Mouse (Mus musculus) mouse trophoblast stem cell (cell line): ENCODE data around the gene P3h2.

Source experiments
- in situ Hi-C, 2 experiments: fragments of 300-500 bp; cut with MseI, MboI; formaldehyde crosslinking; loops; 2 replicates in 1 of 2; 3 replicates in 1 of 2; pipeline ENCODE4 v1.15.1; 2025

The P3h2 gene

DNA sequence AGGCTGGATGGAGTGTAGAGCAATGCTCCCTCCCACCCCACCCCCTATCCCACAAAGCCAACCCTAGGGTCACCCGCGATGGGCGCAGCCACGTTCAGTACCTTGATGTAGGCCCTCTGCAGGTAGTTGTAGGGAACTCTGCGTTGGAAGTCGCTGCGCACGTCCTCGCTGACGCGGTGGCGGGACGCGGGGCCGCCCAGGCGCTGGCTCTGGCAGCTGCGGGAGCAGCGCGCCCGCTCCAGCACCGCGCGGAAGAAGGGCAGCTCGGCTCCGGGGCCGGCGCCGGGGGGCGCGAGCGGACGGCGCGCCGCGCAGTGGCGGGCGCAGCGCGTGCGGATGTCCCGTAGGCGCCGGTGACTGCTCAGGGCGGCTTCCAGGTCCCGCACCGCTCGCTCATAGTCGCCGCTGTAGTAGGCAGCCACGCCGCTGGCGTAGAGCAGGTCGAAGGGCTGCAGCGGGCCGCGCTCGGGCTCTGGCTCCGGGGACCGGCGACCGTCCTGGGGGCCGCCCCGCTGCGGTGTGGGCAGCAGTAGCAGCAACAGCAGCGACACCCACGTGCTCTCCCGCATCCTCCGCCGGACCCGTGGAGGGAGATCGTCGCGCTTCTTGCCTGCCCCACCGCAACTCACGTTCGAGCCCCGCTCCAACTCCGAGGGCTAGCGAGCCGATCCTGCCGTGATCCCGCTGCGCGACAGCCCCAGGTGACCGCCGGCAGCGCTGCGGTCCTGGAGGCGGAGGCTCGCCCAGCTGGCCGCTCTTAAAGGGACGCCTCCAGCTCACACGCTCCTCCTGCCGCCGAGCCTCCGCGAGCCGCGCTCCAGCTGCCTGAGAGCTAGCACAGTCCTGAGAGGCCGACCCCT is at the start of gene P3h2:
Gene P3h2 (minus strand): TSS at position 670 of the 860 bp plus-strand sequence.
- in situ Hi-C loops = no loop called here

DNA sequence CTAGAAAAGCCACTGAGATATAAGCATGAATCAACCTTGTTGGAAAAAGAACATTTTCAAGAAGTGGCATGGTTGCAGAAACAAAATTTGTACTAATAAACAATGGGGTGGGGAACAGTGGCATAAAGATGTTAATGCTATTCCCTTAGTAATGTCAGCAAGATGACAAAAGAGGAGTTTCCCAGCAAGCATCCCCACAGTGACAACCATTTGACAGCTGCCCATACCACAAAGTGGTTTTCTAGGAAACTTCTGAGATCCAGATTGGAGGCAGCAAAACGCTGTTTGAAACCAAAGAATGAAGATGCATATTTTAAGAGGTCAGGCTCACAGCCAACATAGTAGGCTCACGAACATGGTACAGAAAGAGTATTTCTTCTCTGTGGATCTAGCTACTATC is 46.7 kb upstream of the P3h2 start:
- in situ Hi-C loops = no loop called here

DNA sequence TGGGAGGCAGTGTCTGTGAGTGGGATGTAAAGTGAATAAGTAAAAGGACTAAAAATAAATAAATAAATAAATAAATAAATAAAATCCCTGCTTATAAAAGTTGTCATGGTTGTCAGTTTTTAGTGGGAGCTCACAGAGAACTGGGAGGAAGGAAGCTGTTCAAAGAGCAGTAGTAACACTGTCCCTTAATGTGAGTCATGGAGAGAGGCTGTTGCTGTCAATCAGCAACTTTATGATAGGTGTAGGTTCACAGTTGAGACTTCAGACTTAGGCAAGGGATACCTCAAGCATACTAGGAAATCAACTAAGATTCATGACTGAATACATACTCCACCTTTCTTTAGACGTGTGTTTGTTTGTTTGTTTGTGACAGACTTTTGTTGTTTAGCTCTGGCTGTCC is 45.4 kb upstream of the P3h2 start:
- in situ Hi-C loops = no loop called here

DNA sequence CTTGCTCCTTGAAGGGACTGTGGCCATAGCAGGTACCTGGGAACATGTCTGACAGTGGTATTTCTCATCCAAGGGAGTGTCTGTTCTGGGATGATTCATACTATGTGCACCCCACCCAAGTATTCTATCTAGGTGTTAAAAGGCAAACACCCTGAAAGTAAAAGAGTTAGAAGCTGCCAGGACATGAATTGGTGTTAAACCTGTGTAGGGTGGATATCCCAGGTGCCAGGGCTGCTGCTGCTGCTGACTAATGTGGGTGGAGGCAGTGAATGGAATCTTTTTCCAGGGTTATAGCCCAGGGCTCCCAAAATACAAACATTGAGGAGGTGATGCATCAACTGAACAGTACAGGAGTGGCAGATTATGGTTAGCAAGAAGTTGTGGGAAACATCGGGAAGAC is 41.3 kb upstream of the P3h2 start:
- in situ Hi-C loops = no loop called here

DNA sequence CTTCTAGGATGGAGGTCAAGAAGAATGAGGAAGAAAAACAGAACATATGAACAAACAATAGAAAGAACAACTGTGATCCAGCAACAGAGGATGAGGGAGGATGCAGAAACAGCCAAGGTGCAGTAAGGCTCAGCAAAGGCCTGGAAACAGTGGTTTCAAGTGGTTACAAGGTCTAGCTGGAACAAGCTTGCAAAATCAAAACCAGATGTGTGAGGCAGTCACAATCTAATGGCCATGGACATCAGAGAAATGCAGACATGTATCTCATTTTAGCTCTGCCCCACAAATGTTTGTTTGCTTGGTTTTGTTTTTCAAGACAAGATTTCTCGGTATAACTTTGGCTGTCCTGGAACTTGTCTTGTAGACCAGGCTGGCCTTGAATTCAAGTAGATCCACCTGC is 25.5 kb upstream of the P3h2 start:
- in situ Hi-C loops = no loop called here

DNA sequence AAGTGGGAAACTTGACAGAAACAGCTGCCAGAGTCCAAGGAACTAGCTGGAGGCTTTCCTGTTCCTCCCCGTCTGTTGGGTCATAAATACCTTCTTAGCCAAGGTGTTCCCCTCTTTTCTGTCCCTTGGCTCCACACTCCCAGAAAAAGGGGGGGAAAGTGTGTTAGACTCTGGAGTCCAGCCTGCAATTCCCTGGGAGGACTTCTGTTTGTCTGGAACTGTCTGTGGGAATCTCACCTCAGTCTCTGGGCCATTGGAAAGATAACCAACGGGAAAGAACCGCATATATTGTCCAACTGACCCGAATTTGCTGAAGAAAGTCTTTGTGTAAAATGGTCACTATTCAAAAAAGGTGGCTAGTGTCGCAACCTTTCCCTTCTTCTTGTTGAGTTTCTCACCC is 1.0 kb upstream of the P3h2 start:
- in situ Hi-C loops = no loop called here

DNA sequence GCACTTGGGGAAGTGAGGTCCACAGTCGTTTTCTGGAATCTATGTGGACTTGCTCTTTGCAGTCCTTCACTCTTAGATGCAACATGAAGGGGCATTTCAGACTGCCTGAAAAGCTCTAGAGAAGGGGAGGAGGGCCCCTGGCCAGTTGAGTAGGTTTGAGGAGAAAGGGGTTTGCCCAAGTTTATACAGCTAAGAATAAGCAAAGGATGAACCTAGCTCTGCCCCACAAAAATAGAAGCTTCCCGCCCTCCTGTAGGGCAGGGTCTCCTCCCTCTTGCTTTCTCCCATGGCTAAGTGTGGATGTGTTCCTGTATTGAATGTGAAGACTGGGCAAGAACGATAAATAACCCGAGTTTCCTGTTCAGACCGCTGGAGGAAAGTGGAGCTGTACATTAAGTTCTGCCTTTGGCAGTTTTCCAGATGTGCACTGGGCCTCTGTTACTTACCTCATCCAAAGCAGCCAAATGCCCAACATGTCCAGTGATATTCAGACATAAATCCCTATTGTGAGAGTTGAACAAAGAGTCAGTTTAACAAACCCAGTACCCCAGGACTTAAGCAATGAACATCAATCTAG is 545 bp upstream of the P3h2 start:
- in situ Hi-C loops = no loop called here

DNA sequence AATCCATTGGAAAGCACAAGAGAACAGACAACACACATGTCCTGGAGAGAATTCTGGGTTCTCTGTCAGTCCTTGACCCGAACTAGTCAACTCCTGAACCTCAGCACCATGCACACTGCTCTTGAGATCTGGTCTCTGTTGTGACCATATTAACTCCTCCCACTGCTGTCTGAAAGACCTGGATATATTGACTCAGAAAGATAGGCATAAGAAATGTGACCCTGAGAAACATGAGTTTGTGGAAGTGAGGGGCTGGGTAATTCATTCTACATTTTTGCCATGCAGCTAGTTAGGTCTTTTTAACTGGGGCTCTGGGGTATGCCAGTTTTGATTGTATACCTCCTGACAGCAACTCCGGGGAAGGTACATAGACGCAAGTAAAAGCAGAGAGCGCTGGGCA is 1.3 kb downstream of the P3h2 start:
- in situ Hi-C loops = no loop called here

DNA sequence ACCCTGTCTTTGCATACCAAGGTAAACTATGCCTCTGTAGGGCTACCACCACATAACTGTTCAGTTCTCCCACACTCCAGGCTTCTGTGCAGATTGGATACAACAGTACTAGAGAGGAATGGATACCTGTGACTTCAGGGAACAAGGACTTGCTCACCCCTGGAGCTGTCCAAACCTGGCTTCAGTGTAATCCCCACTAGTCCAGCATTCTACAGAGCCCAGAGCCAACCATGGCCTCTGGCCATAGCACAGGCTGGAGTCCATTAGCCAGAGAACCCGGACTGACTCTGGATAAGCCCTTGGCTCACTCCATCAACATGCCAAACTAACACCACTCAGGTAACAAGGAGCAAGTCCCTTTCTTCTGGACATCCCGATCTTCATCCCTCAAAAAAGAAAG is 2.7 kb downstream of the P3h2 start:
- in situ Hi-C loops = no loop called here

DNA sequence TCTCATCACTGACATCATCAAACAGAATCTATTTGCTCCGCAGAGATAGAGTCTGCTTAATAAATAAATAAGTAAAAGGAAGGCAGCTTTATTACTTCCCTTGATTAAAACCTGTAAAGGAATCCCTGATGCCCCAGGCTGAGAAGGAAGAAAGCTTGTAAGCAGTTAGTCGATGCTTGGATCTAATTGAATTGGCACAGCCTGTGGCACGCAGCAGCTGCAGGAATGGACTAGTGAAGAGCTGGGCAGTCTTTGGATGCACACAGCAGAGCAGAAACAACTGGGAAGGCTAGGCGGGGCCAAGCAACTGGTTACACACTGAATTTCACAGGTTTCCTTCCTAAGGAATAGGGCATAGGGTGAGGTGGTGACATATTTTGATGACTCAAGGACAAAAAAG is 5.4 kb downstream of the P3h2 start:
- in situ Hi-C loops = no loop called here

DNA sequence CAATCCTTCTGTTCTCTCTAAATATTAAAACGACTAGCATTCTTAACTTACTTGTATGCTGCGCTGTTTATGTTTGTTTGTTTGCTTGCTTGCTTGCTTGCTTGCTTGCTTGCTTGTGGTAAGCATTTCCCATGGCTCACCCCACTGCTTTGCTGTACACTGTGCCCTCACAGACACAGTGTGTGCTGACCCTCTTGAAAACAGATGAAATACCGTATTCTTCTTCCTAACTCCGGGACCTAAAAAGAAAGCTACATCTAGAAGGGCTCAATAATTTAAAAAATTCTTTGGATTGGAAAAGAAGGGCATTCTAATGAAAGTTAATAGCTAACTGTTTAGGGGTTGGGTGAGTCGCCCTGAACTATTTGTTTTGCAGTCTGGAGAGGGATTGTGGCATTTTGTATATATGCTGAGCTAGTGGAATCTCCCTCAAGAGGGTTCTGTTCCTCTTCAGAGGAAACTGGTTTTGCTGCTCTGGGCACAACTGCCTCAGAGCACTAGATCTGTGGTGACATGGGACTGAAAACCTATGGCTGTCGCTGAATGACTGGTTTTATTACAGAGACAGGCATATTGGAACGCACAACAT is 9.8 kb downstream of the P3h2 start:
- in situ Hi-C loops = no loop called here

DNA sequence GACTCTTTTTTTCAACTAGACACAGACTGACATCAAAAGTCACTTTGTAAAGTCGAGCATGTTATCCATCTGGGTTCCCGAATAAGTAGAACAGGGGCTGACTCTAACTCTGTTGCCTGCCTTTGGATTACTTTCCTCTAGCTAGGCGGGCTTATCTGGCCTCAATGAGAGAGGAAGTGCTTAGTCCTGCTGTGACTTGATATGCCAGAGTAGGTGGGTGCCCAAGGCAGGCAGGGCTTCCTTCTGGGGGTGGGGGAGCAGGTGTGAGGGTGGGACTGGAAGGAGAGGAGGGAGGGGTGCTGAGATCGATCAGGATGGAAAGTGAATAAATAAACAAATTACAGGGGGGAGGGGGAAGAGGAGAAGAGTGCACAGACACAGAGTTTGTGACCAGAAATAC is 11.7 kb downstream of the P3h2 start:
- in situ Hi-C loops = no loop called here

DNA sequence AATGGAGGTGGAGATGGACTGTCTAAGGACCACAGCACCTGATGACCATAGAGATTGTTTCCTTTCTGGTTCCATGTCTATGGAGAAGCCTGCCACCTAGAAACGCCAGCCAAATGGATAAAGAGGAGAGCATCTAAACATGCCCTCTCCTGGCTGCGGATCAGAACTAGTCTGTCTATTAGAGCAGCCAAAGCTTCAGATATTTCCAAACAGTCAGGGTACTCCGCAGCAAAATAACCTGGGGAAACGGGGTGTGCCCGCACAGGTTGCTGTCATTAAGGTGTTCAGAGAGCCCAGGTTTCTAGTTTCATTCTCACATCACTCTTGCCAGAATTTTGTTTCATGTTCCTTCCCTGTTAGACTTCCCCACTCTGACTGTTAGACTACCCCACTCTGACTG is 16.6 kb downstream of the P3h2 start:
- in situ Hi-C loops = no loop called here

DNA sequence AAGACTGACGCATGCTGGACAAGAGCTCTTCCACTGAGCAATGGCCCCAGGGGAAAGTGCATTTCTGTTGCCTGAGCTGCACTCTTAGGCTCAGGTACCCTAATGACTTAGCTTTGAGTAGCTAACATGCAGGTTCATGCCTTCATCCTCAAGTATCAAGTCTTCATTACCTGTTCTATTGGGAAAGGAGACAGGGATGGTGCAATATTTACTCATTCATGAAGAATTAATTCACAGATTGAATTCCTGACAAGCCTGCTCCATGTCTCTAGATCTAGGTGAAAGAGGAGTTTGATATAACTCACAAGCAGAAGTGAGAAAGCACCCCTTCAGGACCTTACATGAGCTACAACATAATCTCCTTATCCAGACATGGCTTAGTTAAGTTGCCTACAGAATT is 17.3 kb downstream of the P3h2 start:
- in situ Hi-C loops = no loop called here

DNA sequence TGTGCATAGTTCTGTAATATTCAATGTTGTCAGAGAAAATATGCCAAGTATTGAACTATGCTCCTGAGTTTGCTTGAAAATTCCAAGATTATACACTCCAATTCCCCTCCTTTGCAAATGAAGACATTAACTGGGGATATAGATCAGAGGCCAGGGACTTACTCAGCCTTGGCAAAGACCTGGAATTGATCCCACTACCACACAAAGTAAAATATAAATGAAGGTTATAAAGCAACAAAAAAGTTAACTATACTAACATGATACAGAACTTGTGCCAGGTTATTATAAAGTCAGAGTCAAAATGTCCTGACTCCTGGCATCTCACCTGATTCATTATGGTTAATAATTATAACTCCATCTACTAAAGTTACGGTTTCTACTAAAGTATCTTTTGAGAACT is 18.6 kb downstream of the P3h2 start:
- in situ Hi-C loops = no loop called here

DNA sequence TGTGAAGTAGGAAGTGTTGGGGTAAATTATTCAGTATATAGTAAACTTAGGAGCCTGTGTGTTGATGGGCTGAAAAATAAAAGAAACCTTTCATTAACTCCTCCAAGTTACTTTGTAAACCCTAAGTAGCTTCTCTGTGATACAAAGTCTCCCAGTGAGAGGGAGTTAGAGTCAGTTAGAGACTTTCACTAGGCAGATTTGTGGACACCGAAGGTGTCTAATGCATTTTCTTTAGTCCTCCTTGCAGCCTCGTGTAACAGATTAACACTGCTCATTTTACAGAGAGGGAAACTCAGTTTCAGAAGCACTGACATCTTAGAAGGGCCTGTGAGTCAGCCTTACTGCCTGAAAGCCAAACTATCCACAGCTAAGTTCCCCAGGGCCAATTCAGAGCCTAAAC is 20.4 kb downstream of the P3h2 start:
- in situ Hi-C loops = no loop called here

DNA sequence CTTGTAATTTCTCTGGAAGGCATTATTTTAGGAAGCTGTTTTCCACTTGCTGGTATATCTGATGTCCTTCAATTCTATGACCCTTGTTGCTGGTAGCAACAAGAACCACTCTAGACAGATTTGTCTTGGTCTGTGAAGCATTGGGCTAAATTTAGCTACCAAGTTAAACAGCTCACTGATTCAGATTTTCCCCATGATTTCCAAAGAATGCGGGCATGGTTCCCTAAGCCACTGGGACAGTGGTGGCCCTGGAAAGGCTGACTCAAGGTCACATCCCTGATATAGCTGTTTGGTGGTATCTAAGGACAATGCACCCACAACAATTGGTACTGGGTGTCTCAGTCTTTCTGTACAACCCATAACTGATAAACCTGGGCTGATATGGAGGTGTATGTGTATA is 22.8 kb downstream of the P3h2 start:
- in situ Hi-C loops = no loop called here

DNA sequence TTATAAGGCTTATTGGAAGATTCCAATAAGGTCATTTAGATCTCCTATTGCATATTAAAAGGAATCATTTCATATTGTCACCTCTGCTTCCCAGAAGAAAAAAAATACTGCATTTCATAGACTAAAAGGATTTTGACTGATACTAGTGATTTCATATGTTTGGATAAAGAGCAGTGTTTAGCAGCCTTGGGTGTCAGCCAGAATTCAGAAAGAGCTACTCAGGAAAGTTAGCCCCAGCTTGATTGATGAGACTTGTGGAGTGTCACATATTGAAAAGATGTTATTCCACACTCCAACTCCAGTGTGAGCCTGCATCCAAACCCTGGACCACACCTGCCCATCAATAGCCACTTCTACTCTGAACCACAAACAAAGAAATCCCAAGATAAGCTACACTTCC is 23.2 kb downstream of the P3h2 start:
- in situ Hi-C loops = no loop called here

DNA sequence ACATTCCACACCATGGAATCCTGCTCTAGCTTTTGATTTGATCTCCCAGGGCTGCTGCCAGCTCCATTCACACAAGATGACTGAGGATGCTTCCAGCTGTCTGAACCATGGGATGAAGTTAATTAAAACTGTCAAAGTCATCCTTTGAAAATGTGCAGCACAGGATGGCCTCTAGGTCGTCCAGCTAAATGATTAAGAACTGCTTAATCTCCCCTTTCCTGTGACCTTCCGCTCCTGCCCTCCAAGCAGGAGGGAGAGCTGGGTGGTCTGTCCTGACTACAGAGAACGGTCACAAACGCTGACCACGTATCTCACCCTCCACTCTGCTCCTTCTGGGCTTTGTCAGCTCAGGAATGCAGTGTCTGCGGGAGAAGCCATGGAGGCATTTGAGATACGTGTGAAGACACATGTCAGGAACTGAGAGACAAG is 26.6 kb downstream of the P3h2 start:
- in situ Hi-C loops = no loop called here

DNA sequence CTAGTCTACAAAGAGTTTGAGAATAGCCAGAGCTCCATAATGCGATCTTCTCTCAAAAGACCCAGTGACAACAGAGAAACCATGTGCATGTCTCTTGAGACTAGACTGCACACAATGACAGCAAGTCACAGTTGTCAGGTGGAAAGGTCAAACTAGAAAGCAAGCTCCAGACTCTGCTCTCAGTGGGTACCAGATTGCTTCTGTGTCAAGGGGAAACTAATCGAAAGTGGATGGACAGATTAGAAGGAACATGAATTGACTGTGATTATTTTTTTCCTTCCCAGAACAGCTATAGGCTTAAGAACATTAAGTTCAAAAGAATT is 27.5 kb downstream of the P3h2 start:
- in situ Hi-C loops = no loop called here

DNA sequence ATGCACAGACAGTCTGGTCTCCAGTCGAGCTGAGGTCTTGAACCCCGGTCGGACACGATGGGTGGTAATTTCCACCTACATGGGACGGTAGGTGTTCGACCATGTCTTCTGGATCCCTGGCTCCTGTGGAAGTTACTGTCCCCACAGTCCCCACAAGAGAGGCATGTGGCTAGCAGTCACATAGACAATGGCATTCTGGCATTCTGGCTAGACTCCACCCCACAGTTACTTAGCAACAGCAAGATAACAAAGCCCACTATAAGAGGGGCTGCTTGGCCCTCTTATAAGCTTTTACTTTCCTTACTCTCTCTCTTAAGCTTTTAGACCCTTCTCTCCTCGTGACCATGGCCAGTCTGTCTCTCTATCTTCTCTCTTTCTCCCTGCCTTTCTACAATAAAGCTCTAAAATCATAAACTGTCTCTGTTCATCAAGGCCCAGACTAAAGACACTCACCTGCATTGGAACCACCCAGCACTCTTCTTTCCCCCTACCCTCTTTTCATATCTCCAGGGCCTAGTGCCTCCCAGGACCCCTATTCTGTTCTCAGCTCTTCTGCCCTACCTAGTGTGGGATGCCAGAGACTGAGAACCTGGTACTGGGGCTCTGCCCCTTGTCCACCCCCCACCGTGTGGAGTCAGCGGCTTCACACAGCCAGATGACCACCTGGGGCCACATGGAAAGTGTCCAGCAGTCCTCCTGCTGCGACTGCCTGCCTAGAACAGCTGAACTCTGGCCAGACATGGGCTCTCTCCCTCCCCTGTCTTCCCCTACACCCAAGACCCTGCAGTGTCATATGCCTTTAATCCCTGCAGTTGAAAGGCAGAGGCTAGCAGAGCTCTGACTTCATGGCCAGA is 28.1 kb downstream of the P3h2 start:
- in situ Hi-C loops = no loop called here

DNA sequence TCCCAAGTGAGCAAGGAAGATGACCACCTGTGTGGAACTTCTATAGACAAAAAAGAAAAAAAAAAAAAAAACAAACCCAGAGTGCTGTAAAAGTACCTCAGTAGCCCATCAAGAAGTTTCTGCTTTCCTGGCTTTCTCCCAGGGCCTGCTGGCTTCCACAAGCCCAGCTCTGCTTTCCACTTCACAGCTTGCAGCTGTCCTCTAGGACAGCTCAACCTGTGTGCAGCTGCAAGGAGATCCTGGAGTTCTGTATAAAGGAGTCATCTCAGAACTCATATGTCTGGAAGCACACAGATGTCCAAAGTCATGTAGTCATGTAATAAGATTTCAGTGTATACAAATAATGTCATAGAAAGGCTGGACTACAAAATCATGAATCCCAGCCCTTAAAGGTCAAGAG is 30.5 kb downstream of the P3h2 start:
- in situ Hi-C loops = no loop called here
